Mouse (Mus musculus) spleen, postnatal 10 days (tissue): ENCODE results near the gene Efcab8.
"Not testable (repeated sequence)": the region's sequence is repeated elsewhere in the genome, so short reads cannot be mapped to it uniquely, and the experiment has no call there.

ENCODE experiments used
- DNase-seq, 2 experiments: peaks; one replicate each; pipeline ENCODE4 v3.0.0; 2021 to 2022; ENCODE audit warnings: low spot score in 2 of 2

Efcab8 gene

GRCm38 (mm10) chr2:153825900-153826299 is 46.2 kb downstream of the Efcab8 start:
- not testable (repeated sequence) for DNase-seq

GRCm38 (mm10) chr2:153827171-153827830 is 47.6 kb downstream of the Efcab8 start:
- DNase-seq, result no peak

- DNase-seq, result no peak
Measured at GRCm38 (mm10) chr2:153828704-153829103, 49.0 kb downstream of the Efcab8 start.

- no peak for DNase-seq
Measured at GRCm38 (mm10) chr2:153833291-153833690, 53.6 kb downstream of the Efcab8 start.

GRCm38 (mm10) chr2:153842854-153843253 is 63.1 kb downstream of the Efcab8 start:
- no peak for DNase-seq

- DNase-seq, result no peak
Measured at GRCm38 (mm10) chr2:153848389-153848788, 68.7 kb downstream of the Efcab8 start.

- DNase-seq, result peak in 1 of 2 experiments; percentile 41
Measured at GRCm38 (mm10) chr2:153850351-153851029, 70.8 kb downstream of the Efcab8 start.

GRCm38 (mm10) chr2:153851030-153851360 is 71.3 kb downstream of the Efcab8 start:
- peak; percentile 14 to 71 for DNase-seq

GRCm38 (mm10) chr2:153853544-153853943 is 73.8 kb downstream of the Efcab8 start:
- no peak for DNase-seq

GRCm38 (mm10) chr2:153859581-153859980 is 79.8 kb downstream of the Efcab8 start:
- no peak for DNase-seq

- DNase-seq, result no peak
Measured at GRCm38 (mm10) chr2:153860315-153860714, 80.6 kb downstream of the Efcab8 start.

GRCm38 (mm10) chr2:153860715-153861114 is 81.0 kb downstream of the Efcab8 start:
- DNase-seq, result no peak

- no peak for DNase-seq
Measured at GRCm38 (mm10) chr2:153861960-153862359, 82.2 kb downstream of the Efcab8 start.

GRCm38 (mm10) chr2:153870984-153871383 is 91.3 kb downstream of the Efcab8 start, which contains the start of gene Sun5:
TSS of gene Sun5 (minus strand) at chr2:153871084.
- DNase-seq, result no peak

GRCm38 (mm10) chr2:153874745-153875144 is 95.0 kb downstream of the Efcab8 start, which contains the start of gene Bpifb2:
TSS of gene Bpifb2 (plus strand) at chr2:153875045.
- DNase-seq, result no peak
